7 mouse cellular contexts compared by ENCODE assay signal in the genomic region with DNA sequence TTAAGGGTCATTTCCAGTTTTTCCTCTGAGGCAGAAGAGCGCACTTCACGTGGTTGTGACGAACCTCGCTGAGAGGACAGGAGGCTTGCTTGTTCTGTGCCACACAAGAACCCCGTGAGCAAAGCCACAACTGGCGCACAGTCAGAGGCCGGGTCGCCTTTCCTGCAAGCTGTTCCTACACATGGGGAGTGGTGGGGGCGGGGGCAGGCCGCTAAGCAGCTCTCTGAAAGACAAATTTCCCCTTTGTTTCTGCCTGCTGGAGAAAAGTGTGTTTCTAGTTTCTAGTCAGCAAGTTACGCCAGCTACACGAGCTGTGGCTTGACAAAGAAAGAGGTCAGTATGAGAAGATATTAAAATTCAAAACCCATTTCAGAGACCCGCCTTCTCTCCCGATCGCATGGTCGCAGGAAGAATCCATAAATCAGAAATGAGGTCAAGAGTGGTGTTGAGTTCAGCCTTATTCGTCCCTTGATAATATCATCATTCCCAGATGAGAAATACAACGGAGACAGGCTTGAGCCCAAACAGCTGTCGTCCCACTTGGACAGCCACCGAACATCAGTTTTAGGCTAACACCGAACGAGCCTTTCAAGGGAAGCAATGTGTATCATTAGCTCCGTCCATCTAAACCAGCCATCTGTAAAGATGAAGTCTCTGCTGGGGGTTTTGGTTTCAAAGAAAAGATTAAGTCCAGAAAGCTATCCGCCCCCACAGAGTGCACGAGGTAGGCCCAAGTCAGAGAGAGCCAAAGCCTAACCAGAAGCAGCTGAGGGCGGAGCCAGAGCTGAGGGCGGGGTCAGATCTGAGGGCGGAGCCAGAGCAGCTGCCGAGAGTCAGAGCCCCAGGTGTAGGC. TPM values are rescaled to one million over a fixed set of nuclear protein-coding genes. Genes with fewer than 3 reads are reported as not detected.
DNase-seq lines count a peak whose midpoint lies in the region; ATAC-seq and TF ChIP-seq lines count a peak whose summit lies in the region.

No protein-coding gene starts in this region.

- no peak for TF ChIP-seq POLR2A in MEL (IDR thresholded peaks at IDR 0.05; ENCODE audit: control insufficient read depth in 1 of 2, insufficient read depth in 1 of 2, low read depth in 1 of 2, low read length in 2 of 2, poor library complexity in 1 of 2)

- no peak overlapping the region for H3K27ac ChIP-seq in MEL (ENCODE audit: control insufficient read depth, low read depth, low read length)
- H3K27ac ChIP-seq in embryonic facial prominence, embryonic 13.5 days = peak overlapping the region; percentile 91

- no peaks in the 10 kb centered on the region for H3K79me2 ChIP-seq in MEL (ENCODE audit: control insufficient read depth, insufficient read depth, low read length, poor library complexity)

- no peak for TF ChIP-seq RAD21 in MEL (IDR thresholded peaks at IDR 0.05; ENCODE audit: low read depth, low read length)

- WGBS in embryonic facial prominence, embryonic 13.5 days = 18% methylated on average over 29 of the region's 29 CpGs

- H3K4me1 ChIP-seq in MEL (ENCODE audit: control insufficient read depth in 1 of 2, insufficient read depth in 2 of 2, low read length in 2 of 2) = peaks cover 1 to 19% of the 10 kb centered on the region in 2 experiments; a peak in 3 of 4 replicates
- H3K4me1 ChIP-seq in embryonic facial prominence, embryonic 13.5 days = peaks cover 43% of the 10 kb centered on the region

- H3K9ac ChIP-seq in MEL (ENCODE audit: control insufficient read depth, low read depth, low read length, poor library complexity, severe bottlenecking) = no peak overlapping the region
- H3K9ac ChIP-seq in embryonic facial prominence, embryonic 13.5 days = 0 out of 2 replicates have a peak overlapping the region, but pooled peaks have one; percentile 21

- TF ChIP-seq CTCF in MEL (IDR thresholded peaks at IDR 0.05 in 2 of 3, conservative IDR thresholded peaks at IDR 0.05 in 1 of 3; ENCODE audit: control insufficient read depth in 1 of 3, insufficient read depth in 1 of 3, low read depth in 2 of 3, low read length in 3 of 3, poor library complexity in 1 of 3, severe bottlenecking in 1 of 3) = no peak

- peaks cover 0 to 7% of the 10 kb centered on the region in 2 experiments; a peak in 2 of 4 replicates for H3K36me3 ChIP-seq in MEL (ENCODE audit: control insufficient read depth in 1 of 2, insufficient read depth in 2 of 2, low read length in 2 of 2)
- H3K36me3 ChIP-seq in embryonic facial prominence, embryonic 13.5 days = no peaks in the 10 kb centered on the region

- no peaks in the 10 kb centered on the region for H3K9me3 ChIP-seq in MEL (replicated peaks; ENCODE audit: insufficient read depth, low read length)
- no peaks in the 10 kb centered on the region for H3K9me3 ChIP-seq in embryonic facial prominence, embryonic 13.5 days

- no peak overlapping the region; a peak in 1 of 4 replicates for H3K4me3 ChIP-seq in MEL (ENCODE audit: control insufficient read depth in 1 of 2, insufficient read depth in 1 of 2, low read depth in 2 of 2, low read length in 2 of 2)
- no peak overlapping the region for H3K4me3 ChIP-seq in embryonic facial prominence, embryonic 13.5 days

- H3K4me2 ChIP-seq in embryonic facial prominence, embryonic 13.5 days = peak overlapping the region; percentile 40

- peak; percentile 76 for ATAC-seq in embryonic facial prominence, embryonic 13.5 days (ENCODE audit: insufficient number of reproducible peaks, insufficient read depth, low FRiP score, low TSS enrichment, low read depth)
- ATAC-seq in megakaryocyte progenitor cell, adult 5-6 weeks (replicated peaks; ENCODE audit: poor library complexity) = peak; percentile 84

- peak; percentile 93 for DNase-seq in CD4-positive, CD25-positive, alpha-beta regulatory T cell, adult 2 months (ENCODE audit: low read depth, low spot score)
- DNase-seq in MEL (ENCODE audit: low read depth, low spot score) = peak; percentile 75
- DNase-seq in heart, postnatal 4 days = peak; percentile 68
- DNase-seq in layer of hippocampus, postnatal 10 days (ENCODE audit: low spot score in 2 of 2) = peak; percentile 46 to 51
- peak; percentile 87 to 95 for DNase-seq in spleen, adult 18-20 months

- no peaks in the 10 kb centered on the region for H3K27me3 ChIP-seq in MEL (ENCODE audit: control insufficient read depth in 1 of 2, insufficient read depth in 2 of 2, low read length in 2 of 2)
- H3K27me3 ChIP-seq in embryonic facial prominence, embryonic 13.5 days = no peaks in the 10 kb centered on the region

- peak in 1 of 2 experiments; percentile 7; a peak in 1 of 4 replicates for TF ChIP-seq EP300 in MEL (IDR thresholded peaks at IDR 0.05; ENCODE audit: low read depth in 1 of 2, low read length in 2 of 2)

TF ChIP-seq in MEL, 35 proteins besides CTCF, POLR2A, EP300 and RAD21:
- no peak for TF ChIP-seq ELF1 (IDR thresholded peaks at IDR 0.05; ENCODE audit: low read depth, low read length)
- TF ChIP-seq MXI1 (IDR thresholded peaks at IDR 0.05; ENCODE audit: low read depth, low read length) = 0 out of 2 replicates have a peak, but pooled peaks have one; percentile 4
- no peak for TF ChIP-seq SMC3 (IDR thresholded peaks at IDR 0.05; ENCODE audit: low read depth, low read length)
- no peak for TF ChIP-seq MYB (IDR thresholded peaks at IDR 0.05; ENCODE audit: low read depth, low read length)
- no peak for TF ChIP-seq TCF12 (IDR thresholded peaks at IDR 0.05; ENCODE audit: low read depth, low read length)
- 0 out of 2 replicates have a peak, but pooled peaks have one; percentile 46 for TF ChIP-seq MAZ (IDR thresholded peaks at IDR 0.05; ENCODE audit: low read depth, low read length)
- TF ChIP-seq UBTF (IDR thresholded peaks at IDR 0.05; ENCODE audit: borderline replicate concordance, insufficient read depth, low read depth, low read length) = no peak
- no peak for TF ChIP-seq SIN3A (IDR thresholded peaks at IDR 0.05; ENCODE audit: low read length)
- 0 out of 2 replicates have a peak, but pooled peaks have one; percentile 34 for TF ChIP-seq MAX (IDR thresholded peaks at IDR 0.05; ENCODE audit: low read length)
- TF ChIP-seq POLR2AphosphoS5 (IDR thresholded peaks at IDR 0.05; ENCODE audit: borderline replicate concordance, low read depth, low read length) = no peak
- no peak for TF ChIP-seq TAL1 (IDR thresholded peaks at IDR 0.05; ENCODE audit: low read length)
- no peak for TF ChIP-seq HCFC1 (IDR thresholded peaks at IDR 0.05; ENCODE audit: low read depth, low read length)
- 0 out of 2 replicates have a peak, but pooled peaks have one; percentile 25 for TF ChIP-seq NELFE (IDR thresholded peaks at IDR 0.05; ENCODE audit: low read depth, low read length)
- no peak for TF ChIP-seq ZKSCAN1 (IDR thresholded peaks at IDR 0.05; ENCODE audit: low read depth, low read length)
- no peak for TF ChIP-seq CHD1 (IDR thresholded peaks at IDR 0.05; ENCODE audit: low read depth, low read length)
- TF ChIP-seq MYC (IDR thresholded peaks at IDR 0.05; ENCODE audit: low read depth, low read length) = no peak
- TF ChIP-seq POLR2AphosphoS2 (IDR thresholded peaks at IDR 0.05; ENCODE audit: low read length) = no peak
- TF ChIP-seq GATA1 (IDR thresholded peaks at IDR 0.05; ENCODE audit: low read depth, low read length) = no peak
- no peak for TF ChIP-seq ZNF384 (IDR thresholded peaks at IDR 0.05; ENCODE audit: low read depth, low read length)
- no peak for TF ChIP-seq ZC3H11A (IDR thresholded peaks at IDR 0.05; ENCODE audit: low read depth, low read length)
- no peak for TF ChIP-seq BHLHE40 (IDR thresholded peaks at IDR 0.05; ENCODE audit: borderline replicate concordance, low read depth, low read length)
- TF ChIP-seq NRF1 (IDR thresholded peaks at IDR 0.05; ENCODE audit: insufficient read depth, low read depth, low read length, poor library complexity, severe bottlenecking) = no peak
- TF ChIP-seq GABPA (IDR thresholded peaks at IDR 0.05; ENCODE audit: low read depth, low read length) = no peak
- peak; percentile 42; the same call in 1 of the 2 replicates for TF ChIP-seq TBP (IDR thresholded peaks at IDR 0.05; ENCODE audit: low read depth, low read length)
- no peak for TF ChIP-seq ZMIZ1 (IDR thresholded peaks at IDR 0.05; ENCODE audit: low read depth, low read length)
- TF ChIP-seq MAFK (IDR thresholded peaks at IDR 0.05; ENCODE audit: borderline replicate concordance, low read depth, low read length) = no peak
- TF ChIP-seq USF2 (IDR thresholded peaks at IDR 0.05; ENCODE audit: borderline replicate concordance in 1 of 2, insufficient read depth in 1 of 2, low read depth in 1 of 2, low read length in 2 of 2) = no peak
- TF ChIP-seq JUND (IDR thresholded peaks at IDR 0.05; ENCODE audit: low read depth, low read length) = no peak
- no peak for TF ChIP-seq CHD2 (IDR thresholded peaks at IDR 0.05; ENCODE audit: low read length)
- TF ChIP-seq E2F4 (IDR thresholded peaks at IDR 0.05; ENCODE audit: borderline replicate concordance, low read depth, low read length) = no peak
- TF ChIP-seq MEF2A (IDR thresholded peaks at IDR 0.05; ENCODE audit: extremely low read depth, insufficient replicate concordance, low read depth, low read length, poor library complexity, severe bottlenecking) = no peak
- no peak for TF ChIP-seq ETS1 (IDR thresholded peaks at IDR 0.05; ENCODE audit: low read depth, low read length)
- TF ChIP-seq RCOR1 (IDR thresholded peaks at IDR 0.05; ENCODE audit: low read depth, low read length) = no peak
- TF ChIP-seq KAT2A (conservative IDR thresholded peaks at IDR 0.05; ENCODE audit: low read depth, low read length) = no peak
- TF ChIP-seq USF1 (IDR thresholded peaks at IDR 0.05; ENCODE audit: low read depth, low read length) = no peak
TF ChIP-seq in MEL: peak in this region for 5.

RNA-seq across cellular contexts. Expression of a gene that starts 30.8 kb away (rescaled TPM):
- 8.0 and 9.2 TPM in 2 replicates for total RNA-seq in MEL (2012; rRNA removed)
- 10 to 100 TPM in 1 of 2 experiments, not detected in 1; 15.8 TPM for polyA plus RNA-seq in MEL (2012; ENCODE audit: insufficient read depth in 1 of 2, insufficient read length in 2 of 2, low read depth in 1 of 2, low replicate concordance in 2 of 2, missing spikeins in 1 of 2)
- polyA plus RNA-seq in embryonic facial prominence, embryonic 13.5 days (2015; fragmentation: Nextera tagmentation; extraction: Ambion mirVana) = 17.7 and 20.8 TPM in 2 replicates
- 10 to 100 TPM; 82.2 to 85.0 TPM for total RNA-seq in heart, postnatal 4 days (2021)
- 10 to 100 TPM; 14.3 to 15.5 TPM for total RNA-seq in layer of hippocampus, postnatal 10 days (2021)
- 23.3 and 24.7 TPM in 2 replicates for total RNA-seq in megakaryocyte progenitor cell, adult 5-6 weeks (2015)
- 18.2 and 20.0 TPM in 2 replicates for total RNA-seq in megakaryocyte progenitor cell, adult 5-6 weeks (2017)
